Mouse (Mus musculus) liver, postnatal 0 days (tissue): ENCODE results near the gene Gipc2. TPM values are rescaled to one million over a fixed set of nuclear protein-coding genes. Genes with fewer than 3 reads are reported as not detected.

ENCODE experiments used
- ATAC-seq: fragments of 200-750 bp; cut with Nextera tagmentation; 2 replicates; pipeline ENCODE4 v1.8.0; 2017; ENCODE audit warnings: mild to moderate bottlenecking, moderate library complexity
- DNase-seq: peaks from one replicate; pipeline ENCODE4 v3.0.0-alpha.2; 2016
- H3K27ac ChIP-seq: fragments of 300-500 bp; sonication (generic); 2 replicates; pipeline ENCODE4 v1.5.1; 2014; ENCODE audit warnings: antibody characterized with exemption, moderate library complexity, mild to moderate bottlenecking, low read depth
- H3K27me3 ChIP-seq: fragments of 300-500 bp; sonication (generic); 2 replicates; pipeline ENCODE4 v1.6.1; 2014; ENCODE audit warnings: low read length, control low read depth, mixed read lengths; ENCODE audit not compliant: insufficient read depth
- H3K36me3 ChIP-seq: fragments of 300-500 bp; sonication (generic); replicated peaks from 2 replicates; pipeline ENCODE4 v1.6.1; 2014; ENCODE audit warnings: mild to moderate bottlenecking, control low read depth, low read length, moderate library complexity, mixed read lengths; ENCODE audit not compliant: insufficient read depth
- H3K4me1 ChIP-seq: fragments of 300-500 bp; sonication (generic); 2 replicates; pipeline ENCODE4 v1.6.1; 2014; ENCODE audit warnings: antibody characterized with exemption, mild to moderate bottlenecking, control low read depth; ENCODE audit not compliant: insufficient read depth
- H3K4me2 ChIP-seq: fragments of 300-500 bp; sonication (generic); 2 replicates; pipeline ENCODE4 v1.6.1; 2014; ENCODE audit warnings: low read depth, mild to moderate bottlenecking, low read length, moderate library complexity, mixed read lengths
- H3K4me3 ChIP-seq: fragments of 300-500 bp; sonication (generic); 2 replicates; pipeline ENCODE4 v1.5.1; 2014; ENCODE audit warnings: low read depth, low read length
- H3K9ac ChIP-seq: fragments of 300-500 bp; sonication (generic); replicated peaks from 2 replicates; pipeline ENCODE4 v1.6.1; 2014; ENCODE audit warnings: mild to moderate bottlenecking, moderate library complexity
- H3K9me3 ChIP-seq: fragments of 300-500 bp; sonication (generic); 2 replicates; pipeline ENCODE4 v1.6.1; 2016; ENCODE audit warnings: mild to moderate bottlenecking, control low read depth, low read length, mixed read lengths
- CTCF ChIP-seq: sonication (generic); IDR thresholded peaks from 2 replicates; pipeline ENCODE4 v1.5.1; 2016; ENCODE audit warnings: antibody characterized with exemption, low read depth
- EP300 ChIP-seq: IDR thresholded peaks from 2 replicates; pipeline ENCODE4 v1.6.1; 2016; ENCODE audit warnings: antibody characterized with exemption, low read depth, mild to moderate bottlenecking
- WGBS: fragments of 180-500 bp; shearing (Covaris S2); extraction: QIAGEN DNeasy Blood & Tissue Kit; methylation state at CpG from one replicate; pipeline ENCODE4 v1.1.7; 2014; ENCODE audit not compliant: insufficient replicate concordance; 5-methylcytosine and 5-hydroxymethylcytosine counted together
- polyA plus RNA-seq: library from polyadenylated mRNA; unstranded; fragments of >200 nt; fragmentation: Nextera tagmentation; extraction: Ambion mirVana; gene quantifications from 2 replicates; pipeline ENCODE4 v1.2.1, GENCODE M21; 2015

Gene Gipc2
- 3.5 and 5.0 TPM in 2 replicates for polyA plus RNA-seq

DNA sequence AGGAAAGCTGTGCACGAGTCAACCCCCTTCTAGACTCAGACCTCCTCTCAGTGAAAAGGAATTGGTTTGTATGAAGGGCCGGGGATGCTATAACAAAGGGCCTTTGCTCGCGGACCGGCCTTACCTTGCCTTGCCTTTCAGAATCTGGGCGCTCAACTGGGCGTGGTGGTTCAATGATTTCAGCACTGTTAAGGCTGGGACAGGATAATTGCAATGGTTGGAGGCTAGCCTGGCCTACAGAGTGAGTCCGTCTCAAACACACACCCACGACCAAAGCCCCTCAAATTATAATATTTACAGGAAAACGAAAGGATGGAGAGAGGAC lies at the start of gene Gipc2:
Gipc2 (minus strand) TSS at position 132 of the 325 bp plus-strand sequence.
- peak within 1 kb of the TSS; percentile 85 for H3K4me2 ChIP-seq
- H3K4me1 ChIP-seq: peaks cover 7% of the 10 kb centered on the region; the same call in 1 of the 2 replicates
- peak; percentile 47 for ATAC-seq
- peak within 1 kb of the TSS; percentile 57 for H3K4me3 ChIP-seq
- H3K36me3 ChIP-seq: no peaks in the 10 kb centered on the region
- 12% methylated on average over 10 of the region's 10 CpGs for WGBS
- peaks cover 29% of the 10 kb centered on the region for H3K27me3 ChIP-seq
- no peak for TF ChIP-seq CTCF
- TF ChIP-seq EP300: no peak
- no peak for DNase-seq
- H3K9ac ChIP-seq: peak within 1 kb of the TSS; percentile 59
- H3K27ac ChIP-seq: peak within 1 kb of the TSS; percentile 64
- H3K9me3 ChIP-seq: no peaks in the 10 kb centered on the region

DNA sequence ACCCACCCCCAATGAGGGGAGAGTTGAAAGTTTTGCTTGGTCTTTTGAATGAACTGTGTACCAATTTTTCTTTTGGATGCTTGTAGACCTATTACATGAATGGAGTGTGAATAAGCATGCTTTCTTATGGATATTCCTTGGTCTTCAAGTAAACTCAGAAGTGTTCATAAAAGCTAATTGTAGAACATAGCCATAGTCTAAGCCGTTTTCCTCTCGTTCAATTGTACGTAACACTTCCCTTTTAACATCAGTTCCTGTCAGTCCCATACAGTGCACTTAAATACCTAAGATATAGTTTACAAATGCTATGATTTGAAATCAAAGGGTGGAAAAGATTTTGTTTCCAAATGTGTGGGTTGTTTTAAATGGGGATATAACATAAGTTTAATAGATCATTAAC lies 47.4 kb upstream of the Gipc2 start:
- H3K9ac ChIP-seq: no peak overlapping the region
- peak overlapping the region; percentile 93; the same call in 1 of the 2 replicates for H3K4me3 ChIP-seq
- peak overlapping the region; percentile 88 for H3K4me2 ChIP-seq
- H3K27ac ChIP-seq: no peak overlapping the region
- TF ChIP-seq CTCF: no peak
- no peak for TF ChIP-seq EP300
- no peaks in the 10 kb centered on the region for H3K27me3 ChIP-seq
- H3K4me1 ChIP-seq: peaks cover 23% of the 10 kb centered on the region
- DNase-seq (no peak), ATAC-seq (no peak)
- 27% methylated on average over 3 of the region's 3 CpGs for WGBS
- H3K36me3 ChIP-seq: peaks cover 27% of the 10 kb centered on the region
- H3K9me3 ChIP-seq: no peaks in the 10 kb centered on the region

DNA sequence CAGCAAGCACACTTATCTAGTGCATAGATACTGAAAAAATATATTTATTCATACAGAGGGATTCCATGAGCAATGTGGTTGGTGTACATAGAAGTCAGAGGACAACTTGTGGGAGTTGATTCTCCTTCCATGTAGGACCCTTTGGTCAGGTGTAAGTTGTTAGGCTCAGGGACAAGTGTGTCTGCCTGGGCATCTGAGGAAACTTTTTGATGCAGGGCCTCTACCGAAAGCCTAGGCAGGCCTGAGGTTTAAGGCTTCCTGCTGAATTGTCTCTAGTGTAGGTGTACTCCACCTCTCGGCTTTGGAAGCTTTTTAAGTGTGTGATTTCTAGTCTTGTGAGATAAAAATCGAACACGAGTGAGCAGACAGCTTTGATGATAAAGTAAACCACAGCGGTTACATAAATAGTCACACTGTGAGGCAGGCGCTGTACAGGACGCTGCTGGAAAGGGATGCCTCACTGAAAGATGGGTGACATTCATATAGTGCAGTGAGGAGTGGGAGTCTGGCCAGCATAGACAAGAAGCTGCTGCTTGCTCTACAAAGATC lies 45.8 kb upstream of the Gipc2 start:
- no peak for ATAC-seq
- TF ChIP-seq CTCF (no peak), EP300 (no peak)
- Histone ChIP-seq H3K4me2 (peak overlapping the region; percentile 88), H3K4me3 (peak overlapping the region; percentile 93), H3K27ac (0 out of 2 replicates have a peak overlapping the region, but pooled peaks have one; percentile 32), H3K27me3 (no peaks in the 10 kb centered on the region), H3K4me1 (peaks cover 23% of the 10 kb centered on the region), H3K9ac (peak overlapping the region; percentile 97), H3K36me3 (peaks cover 12% of the 10 kb centered on the region; the same call in 1 of the 2 replicates), H3K9me3 (no peaks in the 10 kb centered on the region)
- peak; percentile 18 for DNase-seq
- 1% methylated on average over 7 of the region's 7 CpGs for WGBS

DNA sequence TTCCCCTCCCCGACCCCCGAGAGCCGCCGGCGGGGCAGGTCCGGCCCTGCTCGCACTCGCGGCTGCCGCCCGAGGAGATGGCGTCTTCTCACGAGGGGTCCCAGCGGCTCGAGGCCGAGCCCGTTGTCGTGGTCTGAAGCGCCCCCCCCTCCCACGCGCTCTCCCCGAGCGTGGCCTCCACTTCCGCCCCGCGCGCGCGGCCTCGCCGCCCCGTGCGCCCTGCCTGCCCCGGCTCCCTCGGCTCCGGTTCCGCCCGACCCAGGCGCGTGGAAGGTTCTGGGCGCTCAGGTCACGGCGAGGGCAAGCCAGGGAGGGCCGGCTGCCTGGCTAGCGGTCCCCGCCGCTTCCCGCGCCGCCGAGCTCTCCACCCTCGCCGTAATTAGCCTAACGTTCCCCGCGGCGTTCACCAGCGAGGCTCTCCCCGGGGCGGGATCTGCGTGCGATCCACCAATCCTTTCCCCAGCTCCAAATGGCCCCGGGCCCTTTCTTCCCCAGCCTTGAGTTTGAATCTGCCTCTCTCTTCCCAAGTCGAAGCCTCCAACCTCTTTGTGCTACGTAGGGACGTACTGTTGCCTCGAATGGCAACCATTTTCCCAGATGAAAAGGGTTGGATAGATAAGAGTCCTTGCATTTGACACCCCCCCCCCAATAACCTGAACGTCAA lies 44.8 kb upstream of the Gipc2 start:
- Histone ChIP-seq H3K4me1 (peaks cover 19% of the 10 kb centered on the region), H3K4me2 (peak overlapping the region; percentile 88), H3K9me3 (no peaks in the 10 kb centered on the region), H3K36me3 (peaks cover 6% of the 10 kb centered on the region; the same call in 1 of the 2 replicates), H3K4me3 (peak overlapping the region; percentile 93), H3K27ac (peak overlapping the region; percentile 99), H3K27me3 (no peaks in the 10 kb centered on the region), H3K9ac (peak overlapping the region; percentile 97)
- ATAC-seq (peak; percentile 50), DNase-seq (peak; percentile 77)
- TF ChIP-seq EP300: no peak
- TF ChIP-seq CTCF: no peak
- under 1% methylated on average over 52 of the region's 68 CpGs for WGBS

DNA sequence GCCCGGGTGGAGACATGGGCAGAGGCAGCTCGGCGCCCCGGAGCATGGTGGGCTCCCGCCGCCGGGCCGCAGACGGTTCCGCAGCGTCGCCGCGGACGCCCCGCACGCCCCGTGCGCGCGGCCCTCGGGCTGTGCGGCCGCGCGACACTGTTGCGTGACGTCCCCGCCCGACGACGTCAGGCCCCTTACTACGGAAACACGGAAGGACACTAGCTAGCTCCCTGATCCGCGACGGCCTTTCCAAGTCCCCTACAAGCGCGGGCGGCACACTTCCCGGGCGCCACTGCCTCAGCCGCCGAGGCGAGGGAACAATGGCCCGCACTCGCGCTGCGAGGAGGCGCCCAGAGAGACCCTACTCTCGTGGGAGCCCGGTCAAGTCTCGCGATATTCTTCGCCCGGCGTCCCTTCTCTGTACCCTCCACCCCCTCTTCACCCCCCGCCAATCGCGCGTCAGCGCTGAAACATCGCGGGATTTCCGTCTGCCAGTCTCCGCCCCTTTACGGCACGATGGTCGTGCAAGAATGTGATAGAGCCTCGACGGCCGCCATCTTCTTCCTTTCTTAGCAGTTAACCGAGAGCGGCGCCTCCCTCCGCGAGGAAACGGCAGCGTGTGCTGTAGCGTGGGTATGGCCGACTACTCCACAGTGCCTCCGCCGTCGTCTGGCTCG lies 44.1 kb upstream of the Gipc2 start, which contains the start of the genes Dnajb4 and Fubp1:
Dnajb4 (minus strand) TSS at position 336 of the 668 bp plus-strand sequence.
Fubp1 (plus strand) TSS at position 456 of the 668 bp plus-strand sequence.
- ATAC-seq: peak; percentile 94
- TF ChIP-seq CTCF: no peak
- peak; percentile 94 for TF ChIP-seq EP300
- Histone ChIP-seq H3K27me3 (no peaks in the 10 kb centered on the region), H3K4me3 (peak within 1 kb of the TSS; percentile 93), H3K4me2 (peak within 1 kb of the TSS; percentile 88), H3K9ac (peak within 1 kb of the TSS; percentile 97), H3K36me3 (no peaks in the 10 kb centered on the region), H3K4me1 (peaks cover 19% of the 10 kb centered on the region), H3K27ac (peak within 1 kb of the TSS; percentile 99), H3K9me3 (no peaks in the 10 kb centered on the region)
- under 1% methylated on average over 72 of the region's 85 CpGs for WGBS
- DNase-seq: peak; percentile 100
